Mouse (Mus musculus): ENCODE measurements around the gene Frem1.

Frem1 gene

DNA sequence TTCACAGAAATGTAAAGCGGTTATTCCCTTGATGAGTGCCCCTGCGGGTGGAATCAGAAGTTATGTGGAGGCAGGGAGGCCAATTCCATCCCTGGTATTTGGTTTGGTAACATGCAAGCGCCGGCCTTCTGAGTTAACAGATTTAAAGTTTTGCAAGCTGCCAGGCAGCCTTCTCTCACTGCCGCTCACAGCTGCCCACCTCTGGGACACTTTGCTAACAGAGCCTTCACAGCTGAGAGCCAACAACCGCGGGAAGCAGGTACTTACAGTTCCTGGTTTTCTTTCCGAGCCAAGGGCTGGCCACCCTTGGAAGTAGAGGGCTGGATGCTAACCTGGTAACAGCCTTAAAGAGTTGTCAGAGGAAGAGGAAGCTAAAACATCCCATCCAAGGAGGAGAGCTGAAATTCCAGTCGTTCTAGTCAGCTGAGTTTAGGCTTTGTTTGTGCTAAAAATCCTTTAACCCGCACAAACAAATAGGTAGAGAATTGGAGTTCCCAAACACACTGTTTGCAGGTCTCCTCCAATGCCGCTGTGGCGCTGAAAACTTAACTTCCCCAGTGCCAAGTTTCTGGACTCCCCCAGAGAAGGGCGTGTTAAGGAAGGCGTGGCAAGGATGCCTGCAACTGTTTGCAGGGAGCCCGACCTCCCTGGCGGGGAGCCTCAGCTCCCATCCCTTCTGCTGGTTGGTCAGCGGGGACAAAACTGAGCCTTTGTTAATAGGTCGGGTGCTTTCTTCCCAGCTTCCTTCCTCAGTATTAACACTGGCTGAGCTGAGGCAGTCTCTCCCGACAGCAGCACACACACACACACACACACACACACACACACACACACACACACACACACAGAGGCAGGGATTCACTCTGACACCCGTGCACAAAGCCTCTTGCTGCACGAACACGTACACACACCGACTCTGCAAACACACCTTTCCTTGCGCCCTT lies at the start of gene Frem1:
TSS of gene Frem1 (minus strand) at position 706 of the 944 bp plus-strand sequence.
- in situ Hi-C loops (cut with MboI; ENCODE audit: low pct_unique_long_range_greater_than_20kb in 1 of 2, low sequenced_read_pairs in 2 of 2, unreplicated experiment in 1 of 2): no loop called here

DNA sequence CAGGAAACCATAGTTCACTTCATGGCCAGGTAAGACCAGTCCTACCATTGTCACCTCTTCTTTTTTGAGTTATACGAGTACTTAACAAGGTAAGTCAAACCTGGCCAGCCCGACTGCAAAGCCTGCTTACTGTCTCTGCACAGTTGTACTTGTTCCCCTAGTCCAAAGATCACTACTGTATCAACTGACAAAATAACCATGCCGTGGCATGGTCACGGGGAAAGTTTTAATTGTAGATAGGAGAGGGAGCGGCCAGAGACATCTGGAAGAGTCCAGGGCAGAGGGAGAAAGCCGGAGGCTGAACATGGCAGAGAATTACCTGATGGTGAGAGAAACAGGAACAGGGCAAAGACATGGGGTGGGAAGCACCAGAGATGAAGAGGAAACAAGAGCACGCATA lies 46.9 kb upstream of the Frem1 start:
- in situ Hi-C loops (cut with MboI; ENCODE audit: low pct_unique_long_range_greater_than_20kb in 1 of 2, low sequenced_read_pairs in 2 of 2, unreplicated experiment in 1 of 2): no loop called here

DNA sequence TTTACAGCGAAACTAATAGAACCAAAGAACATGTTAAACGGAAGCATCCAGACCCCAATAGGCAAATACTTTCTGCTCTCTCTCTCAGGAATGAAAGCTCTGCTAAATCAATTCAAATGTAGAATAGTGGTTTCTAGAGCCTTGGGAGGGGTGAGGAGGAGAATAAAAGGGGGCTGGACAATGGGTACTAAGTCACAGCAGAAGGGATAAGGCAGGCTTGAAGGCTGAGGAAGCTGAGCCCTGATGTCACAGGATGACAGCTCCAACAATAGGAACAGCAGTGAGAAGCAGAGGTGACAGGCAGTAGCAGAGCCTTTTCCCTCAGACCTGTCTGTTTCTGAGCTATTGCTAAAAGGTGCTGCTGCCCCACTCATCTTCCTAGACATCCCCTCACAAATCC lies 41.8 kb upstream of the Frem1 start:
- in situ Hi-C loops (cut with MboI; ENCODE audit: low pct_unique_long_range_greater_than_20kb in 1 of 2, low sequenced_read_pairs in 2 of 2, unreplicated experiment in 1 of 2): no loop called here

DNA sequence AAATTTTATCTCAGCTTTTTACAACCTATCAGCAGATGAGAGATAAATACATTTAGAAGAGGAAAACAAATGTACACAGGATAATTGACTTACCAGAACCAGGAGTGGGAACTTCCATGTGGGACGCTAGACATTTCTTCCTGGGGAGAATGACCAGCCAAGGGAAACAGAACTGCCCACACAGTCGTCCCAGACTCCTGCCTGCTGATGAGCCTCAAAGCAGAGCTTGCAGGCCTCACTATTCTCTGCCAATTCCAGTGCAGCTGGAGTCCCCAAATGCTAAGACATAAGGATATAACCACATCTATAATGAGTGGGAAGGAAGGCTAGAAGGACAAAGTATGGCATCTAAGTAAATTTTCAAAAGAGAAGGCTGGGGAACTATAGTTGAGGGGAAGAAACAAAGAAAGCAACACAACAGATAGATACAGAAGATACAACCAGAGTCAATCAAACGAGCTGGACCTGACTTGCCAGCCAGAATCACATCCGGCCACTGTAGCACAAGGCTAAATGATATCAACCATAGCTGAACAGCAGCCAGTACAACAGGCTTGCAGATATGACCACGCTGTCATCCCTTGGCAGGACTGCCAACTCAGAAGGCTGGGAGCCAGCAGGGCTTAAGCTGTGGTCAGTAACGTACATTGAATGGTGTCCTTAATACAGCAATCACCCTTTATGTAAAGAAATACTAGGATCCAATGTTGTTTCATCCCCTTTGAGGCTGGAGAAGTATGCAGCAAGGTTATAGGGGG lies 38.7 kb upstream of the Frem1 start:
- in situ Hi-C loops (cut with MboI; ENCODE audit: low pct_unique_long_range_greater_than_20kb in 1 of 2, low sequenced_read_pairs in 2 of 2, unreplicated experiment in 1 of 2): no loop called here

DNA sequence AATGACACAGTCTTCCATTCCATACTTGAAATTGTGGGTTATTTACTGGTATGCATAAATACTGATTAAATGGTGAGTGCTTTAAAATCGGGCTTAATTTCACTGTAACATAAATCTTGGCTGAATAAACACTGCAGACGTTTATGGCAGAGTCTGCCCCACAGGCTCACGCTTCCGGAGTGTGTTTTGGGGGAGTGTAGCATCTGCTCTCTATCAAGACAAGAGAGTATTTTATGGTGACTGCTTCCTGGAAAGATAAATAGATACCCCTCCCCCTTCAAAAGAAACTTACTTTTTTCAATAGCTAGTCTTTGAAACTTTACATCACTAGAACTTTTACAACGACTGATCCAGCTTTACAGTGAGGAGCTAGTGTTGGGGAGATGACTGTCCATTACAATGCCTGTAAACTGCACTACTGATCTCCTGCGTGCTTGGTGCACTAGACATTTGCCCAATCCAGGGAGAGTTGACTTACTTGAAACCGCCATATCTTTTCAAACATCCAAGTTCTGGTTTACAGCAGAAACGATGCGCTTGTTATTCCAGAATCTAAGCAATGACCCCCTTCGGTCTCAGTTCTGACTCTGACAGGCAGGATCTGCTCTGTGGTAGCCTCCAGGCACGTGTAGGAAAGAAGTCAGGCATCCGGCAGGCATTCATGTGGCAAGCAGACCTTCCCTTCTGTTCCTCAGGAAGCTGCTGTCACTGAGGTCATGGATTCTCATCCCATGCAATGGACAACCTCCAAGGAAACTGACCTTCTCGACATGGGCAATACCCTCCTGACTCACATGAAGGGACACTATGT lies 28.4 kb upstream of the Frem1 start:
- in situ Hi-C loops (cut with MboI; ENCODE audit: low pct_unique_long_range_greater_than_20kb in 1 of 2, low sequenced_read_pairs in 2 of 2, unreplicated experiment in 1 of 2): no loop called here

DNA sequence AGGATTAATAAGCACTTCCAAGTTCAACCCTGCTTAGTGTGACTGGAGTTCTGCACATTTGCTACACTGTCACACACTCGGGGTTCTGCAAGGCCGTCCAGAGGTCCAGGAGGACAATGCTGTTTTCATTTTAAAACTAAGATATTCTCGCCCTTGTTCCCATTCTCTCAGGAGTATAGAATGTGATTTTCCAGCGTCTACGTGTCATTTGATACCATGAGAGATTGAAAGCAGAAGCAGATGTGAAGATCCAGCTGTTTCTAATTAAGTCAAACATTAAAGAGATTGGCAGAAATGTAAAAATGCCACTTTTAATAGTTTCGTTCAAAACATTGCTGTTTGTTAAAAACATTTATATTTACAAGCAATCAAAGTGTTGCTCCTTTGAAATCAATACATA lies 12.1 kb upstream of the Frem1 start:
- in situ Hi-C loops (cut with MboI; ENCODE audit: low pct_unique_long_range_greater_than_20kb in 1 of 2, low sequenced_read_pairs in 2 of 2, unreplicated experiment in 1 of 2): no loop called here

DNA sequence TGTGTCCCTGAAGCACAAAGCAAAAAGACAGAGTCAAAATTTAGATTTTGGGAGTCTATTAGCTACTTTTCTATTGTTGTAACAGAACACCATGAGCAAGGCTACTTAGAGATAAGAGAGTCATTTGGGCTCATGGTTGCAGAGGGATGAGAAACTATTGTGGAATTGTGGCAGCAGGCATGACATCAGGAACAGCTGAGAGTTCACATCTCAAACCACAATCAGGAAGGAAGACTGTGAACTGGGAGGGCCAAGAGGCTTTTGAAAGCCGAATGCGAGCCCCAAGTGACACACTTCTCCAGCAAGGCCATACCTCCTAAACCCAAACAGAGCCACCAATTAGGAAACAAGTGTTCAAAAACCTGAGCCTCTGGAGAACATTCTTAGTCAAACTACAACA lies 9.4 kb upstream of the Frem1 start:
- in situ Hi-C loops (cut with MboI; ENCODE audit: low pct_unique_long_range_greater_than_20kb in 1 of 2, low sequenced_read_pairs in 2 of 2, unreplicated experiment in 1 of 2): no loop called here

DNA sequence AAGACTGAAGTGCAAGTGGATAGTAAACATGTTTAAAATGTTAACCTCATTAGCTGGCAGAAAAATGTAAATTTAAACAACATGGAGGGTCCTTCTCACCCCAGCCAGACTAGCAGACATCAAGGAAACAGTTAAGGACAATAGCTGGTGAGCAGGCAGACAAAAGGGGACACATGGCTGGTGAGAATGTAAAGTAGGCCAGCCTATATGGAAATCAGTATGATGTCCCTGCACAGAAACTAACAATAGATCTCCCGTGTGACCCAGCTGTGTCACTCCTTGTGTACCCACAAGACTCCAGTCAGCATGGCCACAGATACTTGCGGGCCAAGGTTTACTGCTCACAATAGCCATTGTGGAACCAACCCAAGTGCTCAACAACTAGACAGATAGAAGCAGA lies 6.5 kb upstream of the Frem1 start:
- in situ Hi-C loops (cut with MboI; ENCODE audit: low pct_unique_long_range_greater_than_20kb in 1 of 2, low sequenced_read_pairs in 2 of 2, unreplicated experiment in 1 of 2): no loop called here

DNA sequence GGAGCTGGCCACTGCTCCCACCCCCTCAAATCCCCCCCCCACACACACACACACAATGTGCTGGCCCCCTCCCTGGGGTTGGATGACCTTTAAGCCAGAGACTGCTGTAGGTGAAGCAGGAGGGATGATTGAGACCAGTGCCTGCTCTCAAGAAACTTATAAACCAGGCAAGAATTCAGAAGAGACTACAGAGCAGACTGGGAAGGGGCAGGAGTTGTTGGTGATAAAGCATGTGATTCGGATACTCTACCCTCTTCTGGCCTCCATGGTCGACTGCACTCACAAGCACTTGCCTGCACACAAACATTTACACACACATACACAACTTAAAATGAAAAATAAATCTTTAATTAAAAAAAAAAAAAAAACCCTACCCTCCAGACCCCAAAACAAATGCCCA lies 6.0 kb upstream of the Frem1 start:
- in situ Hi-C loops (cut with MboI; ENCODE audit: low pct_unique_long_range_greater_than_20kb in 1 of 2, low sequenced_read_pairs in 2 of 2, unreplicated experiment in 1 of 2): no loop called here

DNA sequence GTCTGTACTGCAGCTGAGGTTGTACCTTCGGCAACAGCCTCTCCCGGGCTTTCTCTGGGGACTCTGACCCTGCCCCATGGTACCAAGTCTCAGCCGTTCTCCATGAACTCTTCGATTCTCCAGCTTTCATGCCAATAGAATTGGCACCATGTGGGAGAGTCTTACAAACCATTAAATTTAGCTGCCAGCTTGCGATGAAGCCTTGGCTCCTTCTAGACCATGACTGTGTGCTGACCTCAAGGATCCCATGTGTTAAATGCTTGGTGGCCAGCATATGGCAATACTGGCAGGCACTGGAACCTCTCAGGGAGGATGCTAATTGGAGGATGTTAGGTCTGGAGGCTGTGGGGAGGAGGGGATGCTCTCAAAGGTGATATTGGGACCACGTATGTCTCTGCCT lies 4.4 kb upstream of the Frem1 start:
- in situ Hi-C loops (cut with MboI; ENCODE audit: low pct_unique_long_range_greater_than_20kb in 1 of 2, low sequenced_read_pairs in 2 of 2, unreplicated experiment in 1 of 2): no loop called here

DNA sequence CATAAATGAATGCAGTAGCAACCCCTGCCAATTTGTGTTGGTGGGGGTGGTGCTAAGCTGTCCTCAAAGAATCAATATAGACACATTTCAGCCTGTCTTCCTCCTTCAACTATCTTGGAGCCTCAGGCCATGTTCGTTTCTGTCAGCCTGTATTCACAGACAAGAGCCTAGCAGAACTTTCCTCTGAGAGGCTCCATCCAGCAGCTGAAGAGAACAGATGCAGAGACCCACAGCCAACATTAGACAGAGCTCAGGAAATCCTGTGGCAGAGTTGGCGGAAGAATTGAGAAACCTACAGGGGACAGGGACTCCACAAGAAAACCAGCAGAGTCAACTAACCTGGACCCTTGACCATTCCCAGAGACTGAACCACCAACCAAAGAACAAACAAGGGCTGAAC lies 3.3 kb upstream of the Frem1 start:
- in situ Hi-C loops (cut with MboI; ENCODE audit: low pct_unique_long_range_greater_than_20kb in 1 of 2, low sequenced_read_pairs in 2 of 2, unreplicated experiment in 1 of 2): no loop called here

DNA sequence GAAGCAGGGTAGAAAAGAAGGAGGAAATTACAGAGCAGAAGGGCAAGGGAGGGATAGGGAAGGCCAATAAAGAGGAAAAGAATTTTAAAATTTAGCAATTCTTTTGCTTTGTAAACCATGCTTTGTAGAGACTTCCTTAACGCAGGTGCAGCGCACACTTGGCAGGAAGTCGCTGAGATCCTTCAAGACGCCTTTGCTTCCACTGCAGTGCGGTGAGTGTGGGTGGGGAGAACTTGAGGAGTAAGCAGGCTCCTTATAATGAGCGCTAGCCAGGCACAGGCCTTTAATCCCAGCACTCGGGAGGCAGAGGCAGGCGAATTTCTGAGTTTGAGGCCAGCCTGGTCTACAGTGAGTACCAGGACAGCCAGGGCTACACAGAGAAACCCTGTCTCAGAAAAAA lies 1.1 kb upstream of the Frem1 start:
- in situ Hi-C loops (cut with MboI; ENCODE audit: low pct_unique_long_range_greater_than_20kb in 1 of 2, low sequenced_read_pairs in 2 of 2, unreplicated experiment in 1 of 2): no loop called here

DNA sequence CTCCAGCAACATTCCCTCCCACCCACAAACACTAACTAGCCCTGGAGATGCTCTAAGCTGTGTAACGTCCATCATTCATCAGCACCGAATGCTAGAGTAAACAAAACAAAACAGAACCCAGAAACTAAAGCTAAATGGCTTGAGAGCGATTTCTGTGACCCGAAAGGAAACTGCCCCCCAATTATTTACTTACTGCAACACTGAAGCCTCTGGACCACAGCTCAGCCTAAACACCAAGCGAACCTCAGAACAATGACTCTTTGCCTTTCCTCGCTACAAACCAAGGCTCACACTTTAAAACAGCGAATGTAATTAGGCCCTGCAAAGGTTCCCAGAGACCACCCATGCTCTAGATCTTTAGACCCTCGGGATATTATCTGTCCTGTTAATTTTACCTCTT lies 963 bp downstream of the Frem1 start:
- in situ Hi-C loops (cut with MboI; ENCODE audit: low pct_unique_long_range_greater_than_20kb in 1 of 2, low sequenced_read_pairs in 2 of 2, unreplicated experiment in 1 of 2): no loop called here

DNA sequence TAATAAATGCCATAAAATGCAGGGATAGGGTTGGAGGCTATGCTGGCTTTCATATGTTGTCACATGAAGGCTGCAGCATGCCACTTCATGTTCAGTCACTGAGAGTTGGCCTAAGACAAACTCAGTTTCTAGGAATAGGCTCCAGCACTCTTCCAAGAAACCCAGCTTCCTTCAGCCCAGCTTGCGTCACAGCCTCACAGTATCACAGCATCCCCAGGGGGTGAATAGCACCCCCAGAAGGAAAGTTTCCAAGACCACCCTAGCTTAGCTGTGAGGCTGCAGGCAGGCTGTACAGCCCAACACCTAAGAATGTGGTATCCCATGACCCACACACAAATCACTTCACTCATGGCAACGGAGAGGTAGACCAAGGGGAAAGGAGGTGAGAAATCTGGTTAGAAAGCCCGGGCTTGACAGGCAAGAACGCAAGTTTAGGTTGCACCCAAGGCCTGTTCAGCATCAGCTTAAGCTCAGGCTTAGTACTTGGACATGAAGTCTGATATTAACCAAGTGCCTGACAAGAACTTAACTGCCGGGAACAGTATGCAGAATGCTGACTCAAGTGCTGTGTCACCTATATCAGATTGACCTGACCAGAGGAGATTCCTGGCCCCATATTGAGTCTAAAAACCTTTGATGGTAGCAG lies 1.9 kb downstream of the Frem1 start:
- in situ Hi-C loops (cut with MboI; ENCODE audit: low pct_unique_long_range_greater_than_20kb in 1 of 2, low sequenced_read_pairs in 2 of 2, unreplicated experiment in 1 of 2): no loop called here

DNA sequence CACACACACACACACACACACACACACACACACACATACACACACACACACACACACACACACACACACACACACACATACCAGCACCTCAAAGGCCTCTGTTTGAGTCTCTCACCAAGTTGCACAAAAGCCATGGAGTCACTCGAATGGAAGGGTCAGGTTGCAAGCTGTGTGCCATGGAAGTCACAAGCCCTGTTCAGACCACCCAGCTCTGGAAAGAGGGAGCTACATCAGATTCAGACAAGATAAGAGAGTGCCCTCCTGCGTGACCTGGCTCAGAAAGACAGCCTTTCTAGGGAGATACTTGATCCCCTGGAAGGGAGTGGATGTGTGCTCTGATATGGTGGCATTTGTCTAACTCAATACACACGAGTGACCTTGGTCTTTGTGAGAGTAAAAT lies 2.9 kb downstream of the Frem1 start:
- in situ Hi-C loops (cut with MboI; ENCODE audit: low pct_unique_long_range_greater_than_20kb in 1 of 2, low sequenced_read_pairs in 2 of 2, unreplicated experiment in 1 of 2): no loop called here

DNA sequence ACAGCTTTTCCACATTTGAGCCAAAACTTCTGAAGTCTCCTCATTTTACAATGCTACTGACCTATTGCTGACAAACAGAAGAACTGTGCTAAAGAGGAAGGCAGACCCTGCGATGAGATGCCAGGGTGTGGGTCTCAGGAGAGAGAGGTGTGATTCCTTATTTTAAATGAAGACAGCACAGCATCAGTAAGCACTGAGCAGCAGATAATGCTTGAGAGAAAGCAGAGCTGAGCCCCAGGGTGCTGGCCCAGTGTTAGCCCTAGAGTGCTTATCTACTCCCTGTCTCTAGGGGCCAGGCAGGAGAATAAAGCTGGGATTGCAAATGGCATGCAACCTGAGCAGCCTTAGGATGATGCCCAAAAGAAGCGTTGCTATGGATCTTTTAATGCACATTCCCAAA lies 3.6 kb downstream of the Frem1 start:
- in situ Hi-C loops (cut with MboI; ENCODE audit: low pct_unique_long_range_greater_than_20kb in 1 of 2, low sequenced_read_pairs in 2 of 2, unreplicated experiment in 1 of 2): no loop called here

DNA sequence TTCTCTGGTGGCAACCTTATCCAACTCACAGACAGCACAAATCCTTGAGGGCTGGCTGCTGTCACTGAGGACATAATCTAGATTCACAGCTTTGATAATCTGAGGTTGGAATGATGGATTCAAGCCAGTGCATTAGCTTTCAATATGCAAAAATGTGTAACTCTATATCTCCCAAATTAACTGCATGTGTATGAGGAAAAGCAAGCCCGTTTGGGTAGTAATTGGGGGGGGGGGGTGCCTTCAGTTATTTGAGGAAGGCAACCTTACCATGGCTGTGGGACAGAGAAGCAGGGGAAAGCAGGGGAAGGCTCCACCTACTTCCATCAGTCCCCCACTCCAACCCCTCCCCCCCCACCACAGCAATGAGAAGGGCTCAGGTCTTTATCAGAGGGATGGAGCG lies 5.3 kb downstream of the Frem1 start:
- in situ Hi-C loops (cut with MboI; ENCODE audit: low pct_unique_long_range_greater_than_20kb in 1 of 2, low sequenced_read_pairs in 2 of 2, unreplicated experiment in 1 of 2): no loop called here

DNA sequence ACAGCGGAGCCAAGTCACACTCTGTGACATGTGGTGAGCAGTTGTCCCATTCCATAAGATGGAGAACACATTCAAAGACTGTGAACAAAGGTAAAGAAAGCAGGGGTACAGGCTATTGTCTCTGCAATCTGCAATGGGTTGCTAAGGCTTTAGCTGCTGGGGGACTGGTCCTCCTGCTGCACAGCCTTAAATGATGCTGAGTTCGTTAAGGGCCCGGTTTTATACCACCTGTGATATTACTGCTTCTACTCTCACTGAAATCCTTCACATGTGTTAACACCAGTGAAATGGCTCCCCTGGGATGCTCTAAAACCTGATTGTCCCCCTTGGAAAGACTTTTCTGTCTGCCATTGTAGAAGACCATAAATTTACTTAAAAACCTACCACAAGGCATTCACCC lies 6.1 kb downstream of the Frem1 start:
- in situ Hi-C loops (cut with MboI; ENCODE audit: low pct_unique_long_range_greater_than_20kb in 1 of 2, low sequenced_read_pairs in 2 of 2, unreplicated experiment in 1 of 2): no loop called here

DNA sequence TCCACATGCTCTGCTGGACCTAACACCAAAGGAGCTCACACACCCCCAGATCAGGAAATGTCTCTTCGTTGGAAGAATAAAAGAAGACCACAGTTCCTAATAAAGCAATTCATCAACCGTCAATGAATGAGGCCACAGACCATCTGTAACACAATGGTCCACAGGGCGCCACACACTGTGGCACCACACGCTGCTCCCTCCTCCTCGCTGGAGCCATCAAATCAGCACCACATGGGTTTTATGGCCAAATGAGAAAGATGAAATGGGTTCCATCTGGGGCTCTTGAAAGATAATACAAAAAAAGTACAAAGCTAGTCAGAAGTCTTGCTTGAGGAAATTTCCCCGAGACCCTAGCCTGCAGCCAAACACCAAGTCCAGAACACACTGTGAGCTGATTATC lies 6.9 kb downstream of the Frem1 start:
- in situ Hi-C loops (cut with MboI; ENCODE audit: low pct_unique_long_range_greater_than_20kb in 1 of 2, low sequenced_read_pairs in 2 of 2, unreplicated experiment in 1 of 2): no loop called here

Data from mouse embryonic stem cell (cell line).